Mouse (Mus musculus) small intestine, adult 2 months (tissue): ENCODE measurements around the gene Pnmt.

ENCODE experiments used
- CTCF ChIP-seq: fragments of 200-500 bp; IDR thresholded peaks from 2 replicates; pipeline ENCODE4 v1.5.1; 2012; ENCODE audit warnings: low read depth, mild to moderate bottlenecking, control low read depth, inconsistent platforms, low read length, moderate library complexity, mixed read lengths; ENCODE audit not compliant: insufficient replicate concordance, insufficient read length; ENCODE audit errors: extremely low read depth
- POLR2A ChIP-seq: fragments of 200-500 bp; IDR thresholded peaks from 2 replicates; pipeline ENCODE4 v1.6.1; 2012; ENCODE audit warnings: low read depth, mild to moderate bottlenecking, control low read depth, inconsistent platforms, low read length, moderate library complexity

- TF ChIP-seq CTCF, result no peak
- TF ChIP-seq POLR2A, result no peak
Measured at GRCm38 (mm10) chr11:98353651-98354211, 32.5 kb upstream of the Pnmt start.
